In genomic region chr1:75676295-75676694, GRCm38 (mm10) we compare ENCODE assay signal across 21 mouse cellular contexts.
DNase-seq lines count a peak whose midpoint lies in the region; ATAC-seq and TF ChIP-seq lines count a peak whose summit lies in the region.
"Had no signal": no experiment of that assay in that cellular context is flagged by ENCODE, and none has a peak within 500 bp of the region (broad histone marks: within the 10 kb centered on the region; RNA-seq: fewer than 3 reads in every experiment).

No protein-coding gene starts in this region.

- no peak for DNase-seq in frontal cortex, postnatal 25 days (ENCODE audit: low spot score in 2 of 2)
- peak; percentile 51 for DNase-seq in brain, adult 2 months (ENCODE audit: low read depth, low spot score)
- DNase-seq in layer of hippocampus, adult 2 months (ENCODE audit: low spot score in 2 of 2) = peak; percentile 56 to 58
- peak; percentile 27 to 30 for DNase-seq in right cerebral cortex, adult 2 months (ENCODE audit: low spot score in 2 of 2)
- DNase-seq in cerebellum, adult 18-20 months = no peak
- DNase-seq: adrenal gland, postnatal 36 days; B cell, adult 2 months; cerebellum, adult 9-11 months; gastrocnemius, postnatal 36 days; heart, postnatal 4 days; liver, postnatal 0 days; lung, postnatal 14 days; thymus, postnatal 36 days had no signal

- H3K27me3 ChIP-seq in heart, embryonic 11.5 days (ENCODE audit: control insufficient read depth, insufficient read depth, low read length) = no peaks in the 10 kb centered on the region
- H3K27me3 ChIP-seq: heart, embryonic 13.5 days; limb, embryonic 15.5 days had no signal

- H3K9me3 ChIP-seq in heart, embryonic 11.5 days (replicated peaks; ENCODE audit: control insufficient read depth, low read length) = no peaks in the 10 kb centered on the region
- H3K9me3 ChIP-seq: forebrain, embryonic 12.5 days; limb, embryonic 15.5 days had no signal

- H3K4me1 ChIP-seq in heart, embryonic 11.5 days (ENCODE audit: control insufficient read depth, insufficient read depth, low read length) = no peaks in the 10 kb centered on the region; the same call in 1 of the 2 replicates

- H3K9ac ChIP-seq in heart, embryonic 11.5 days (ENCODE audit: low read depth, low read length) = no peak overlapping the region
- H3K9ac ChIP-seq: forebrain, embryonic 12.5 days; heart, embryonic 13.5 days; limb, embryonic 15.5 days; liver, postnatal 0 days had no signal

- no peak for TF ChIP-seq CTCF in layer of hippocampus, adult 2 months (conservative IDR thresholded peaks at IDR 0.05)

- ATAC-seq in frontal cortex, adult (ENCODE audit: low TSS enrichment) = peak; percentile 36; the same call in 1 of the 2 replicates
- ATAC-seq in heart, embryonic 11.5 days (replicated peaks; ENCODE audit: insufficient number of reproducible peaks, low FRiP score, low TSS enrichment) = no peak
- ATAC-seq: hindbrain, embryonic 16.5 days; intestine, postnatal 0 days; liver, postnatal 0 days had no signal

- H3K4me3 ChIP-seq in layer of hippocampus, adult 2 months = no peak overlapping the region
- no peak overlapping the region for H3K4me3 ChIP-seq in heart, embryonic 11.5 days (ENCODE audit: low read depth, low read length)
- H3K4me3 ChIP-seq: forebrain, embryonic 12.5 days; heart, embryonic 13.5 days; limb, embryonic 15.5 days had no signal

- peak overlapping the region; percentile 39; the same call in 1 of the 2 replicates for H3K27ac ChIP-seq in layer of hippocampus, adult 2 months
- H3K27ac ChIP-seq in heart, embryonic 11.5 days (ENCODE audit: low read depth, low read length) = no peak overlapping the region
- H3K27ac ChIP-seq: forebrain, embryonic 12.5 days; heart, embryonic 13.5 days; kidney, postnatal 0 days; limb, embryonic 15.5 days had no signal

- H3K4me2 ChIP-seq in heart, embryonic 11.5 days = no peak overlapping the region
- H3K4me2 ChIP-seq: forebrain, embryonic 12.5 days; heart, embryonic 13.5 days; limb, embryonic 15.5 days had no signal

- 80% methylated on average over 4 of the region's 4 CpGs for WGBS in heart, embryonic 11.5 days (ENCODE audit: insufficient replicate concordance)

- no peaks in the 10 kb centered on the region for H3K36me3 ChIP-seq in heart, embryonic 11.5 days (ENCODE audit: control insufficient read depth, insufficient read depth, low read length)
- H3K36me3 ChIP-seq: forebrain, embryonic 12.5 days; heart, embryonic 13.5 days; limb, embryonic 15.5 days had no signal

Comparison
In these comparisons a context has a peak if more than half of its experiments do, and no peak if none do; other contexts are left out.
1. DNase-seq: peak in brain, adult 2 months (single experiment), layer of hippocampus, adult 2 months (2 of 2) and right cerebral cortex, adult 2 months (2 of 2); none in frontal cortex, postnatal 25 days (0 of 2) and cerebellum, adult 18-20 months (0 of 2).